Mouse (Mus musculus) intestine, embryonic 15.5 days (tissue): ENCODE results near the gene Top2b. TPM values are rescaled to one million over a fixed set of nuclear protein-coding genes. Genes with fewer than 3 reads are reported as not detected.

Source experiments
- ATAC-seq: fragments of 200-750 bp; cut with Nextera tagmentation; 2 replicates; pipeline ENCODE4 v1.8.0; 2017; ENCODE audit warnings: moderate TSS enrichment, moderate library complexity
- H3K27ac ChIP-seq: fragments of 300-500 bp; sonication (generic); 2 replicates; pipeline ENCODE4 v1.5.1; 2015; ENCODE audit warnings: mild to moderate bottlenecking, inconsistent platforms
- H3K27me3 ChIP-seq: fragments of 300-500 bp; sonication (generic); replicated peaks from 2 replicates; pipeline ENCODE4 v1.6.1; 2015; ENCODE audit warnings: inconsistent platforms
- H3K36me3 ChIP-seq: fragments of 300-500 bp; sonication (generic); 2 replicates; pipeline ENCODE4 v1.6.1; 2015; ENCODE audit warnings: inconsistent platforms
- H3K4me1 ChIP-seq: fragments of 300-500 bp; sonication (generic); replicated peaks from 2 replicates; pipeline ENCODE4 v1.6.1; 2015; ENCODE audit warnings: inconsistent platforms
- H3K4me2 ChIP-seq: fragments of 300-500 bp; sonication (generic); replicated peaks from 2 replicates; pipeline ENCODE4 v1.6.1; 2015; ENCODE audit warnings: mild to moderate bottlenecking, inconsistent platforms
- H3K4me3 ChIP-seq: fragments of 300-500 bp; sonication (generic); replicated peaks from 2 replicates; pipeline ENCODE4 v1.5.1; 2015; ENCODE audit warnings: inconsistent platforms
- H3K9ac ChIP-seq: fragments of 300-500 bp; sonication (generic); 2 replicates; pipeline ENCODE4 v1.6.1; 2015; ENCODE audit warnings: inconsistent platforms
- H3K9me3 ChIP-seq: fragments of 300-500 bp; sonication (generic); 2 replicates; pipeline ENCODE4 v1.6.1; 2016; ENCODE audit warnings: inconsistent platforms
- whole genome bisulfite sequencing: fragments of 180-500 bp; shearing (Covaris S2); methylation state at CpG from one replicate; pipeline ENCODE4 v1.1.7; 2015; 5-methylcytosine and 5-hydroxymethylcytosine counted together
- polyA plus RNA-seq: library from polyadenylated mRNA; unstranded; fragments of >200 nt; fragmentation: Nextera tagmentation; extraction: Ambion mirVana; gene quantifications from 2 replicates; pipeline ENCODE4 v1.2.1, GENCODE M21; 2015

Gene Top2b
- polyA plus RNA-seq, 1 experiment from 2014 or later = 43.3 TPM

GRCm38 (mm10) chr14:16364161-16364831 is 683 bp upstream of the Top2b start:
- no peaks in the 10 kb centered on the region for H3K9me3 ChIP-seq
- peak; percentile 73 for ATAC-seq

GRCm38 (mm10) chr14:16365362-16366173 is 589 bp downstream of the Top2b start:
- peak; percentile 73 for ATAC-seq
- Histone ChIP-seq H3K36me3 (0 out of 2 replicates have a peak, but pooled peaks cover 2% of the 10 kb centered on the region), H3K4me3 (peak overlapping the region; percentile 97), H3K27me3 (no peaks in the 10 kb centered on the region), H3K27ac (peak overlapping the region; percentile 98), H3K4me1 (peaks cover 8% of the 10 kb centered on the region; the same call in 1 of the 2 replicates), H3K9ac (peak overlapping the region; percentile 99), H3K9me3 (no peaks in the 10 kb centered on the region), H3K4me2 (peak overlapping the region; percentile 68)
- under 1% methylated on average over 87 of the region's 87 CpGs for WGBS

More at GRCm38 (mm10) chr14:16364161-16364831, 683 bp upstream of the Top2b start:
- peak overlapping the region; percentile 96 for H3K27ac ChIP-seq
- H3K36me3 ChIP-seq = no peaks in the 10 kb centered on the region
- H3K4me3 ChIP-seq = peak overlapping the region; percentile 97
- WGBS = under 1% methylated on average over 25 of the region's 32 CpGs
- H3K27me3 ChIP-seq = no peaks in the 10 kb centered on the region
- H3K4me2 ChIP-seq = peak overlapping the region; percentile 82
- peaks cover 8% of the 10 kb centered on the region; the same call in 1 of the 2 replicates for H3K4me1 ChIP-seq
- H3K9ac ChIP-seq = peak overlapping the region; percentile 62

- Histone ChIP-seq H3K27me3 (no peaks in the 10 kb centered on the region), H3K9me3 (no peaks in the 10 kb centered on the region), H3K4me1 (peaks cover 8% of the 10 kb centered on the region; the same call in 1 of the 2 replicates), H3K4me3 (peak overlapping the region; percentile 97), H3K9ac (peak overlapping the region; percentile 99), H3K27ac (peak overlapping the region; percentile 98), H3K4me2 (peak overlapping the region; percentile 68), H3K36me3 (0 out of 2 replicates have a peak, but pooled peaks cover 3% of the 10 kb centered on the region)
- WGBS = 5% methylated on average over 16 of the region's 16 CpGs
- peak; percentile 29 for ATAC-seq
Observed at GRCm38 (mm10) chr14:16366174-16366889, 1.4 kb downstream of the Top2b start.

GRCm38 (mm10) chr14:16366986-16367385 is 2.0 kb downstream of the Top2b start:
- Histone ChIP-seq H3K4me3 (peak overlapping the region; percentile 97), H3K36me3 (0 out of 2 replicates have a peak, but pooled peaks cover 3% of the 10 kb centered on the region), H3K27ac (no peak overlapping the region), H3K4me2 (peak overlapping the region; percentile 68), H3K9ac (no peak overlapping the region), H3K4me1 (peaks cover 8% of the 10 kb centered on the region; the same call in 1 of the 2 replicates), H3K9me3 (no peaks in the 10 kb centered on the region), H3K27me3 (no peaks in the 10 kb centered on the region)
- ATAC-seq = no peak
- WGBS = 43% methylated on average over 2 of the region's 2 CpGs

GRCm38 (mm10) chr14:16372761-16373160 is 7.8 kb downstream of the Top2b start:
- Histone ChIP-seq H3K4me3 (no peak overlapping the region), H3K4me2 (no peak overlapping the region), H3K9me3 (no peaks in the 10 kb centered on the region), H3K4me1 (no peaks in the 10 kb centered on the region), H3K9ac (no peak overlapping the region), H3K36me3 (0 out of 2 replicates have a peak, but pooled peaks cover 3% of the 10 kb centered on the region), H3K27ac (no peak overlapping the region), H3K27me3 (no peaks in the 10 kb centered on the region)
- ATAC-seq = no peak

GRCm38 (mm10) chr14:16373190-16373589 is 8.2 kb downstream of the Top2b start:
- Histone ChIP-seq H3K27me3 (no peaks in the 10 kb centered on the region), H3K9ac (no peak overlapping the region), H3K4me3 (no peak overlapping the region), H3K36me3 (0 out of 2 replicates have a peak, but pooled peaks cover 3% of the 10 kb centered on the region), H3K4me1 (no peaks in the 10 kb centered on the region), H3K4me2 (no peak overlapping the region), H3K27ac (no peak overlapping the region), H3K9me3 (no peaks in the 10 kb centered on the region)
- no peak for ATAC-seq

GRCm38 (mm10) chr14:16379917-16380570 is 15.1 kb downstream of the Top2b start:
- Histone ChIP-seq H3K4me1 (0 out of 2 replicates have a peak, but pooled peaks cover 2% of the 10 kb centered on the region), H3K9ac (no peak overlapping the region), H3K27ac (no peak overlapping the region), H3K27me3 (no peaks in the 10 kb centered on the region), H3K4me2 (no peak overlapping the region), H3K4me3 (no peak overlapping the region), H3K9me3 (no peaks in the 10 kb centered on the region), H3K36me3 (no peaks in the 10 kb centered on the region)
- 13% methylated on average over 2 of the region's 2 CpGs for WGBS
- peak; percentile 90 for ATAC-seq

- Histone ChIP-seq H3K9me3 (no peaks in the 10 kb centered on the region), H3K4me3 (no peak overlapping the region), H3K36me3 (no peaks in the 10 kb centered on the region), H3K4me2 (no peak overlapping the region), H3K4me1 (0 out of 2 replicates have a peak, but pooled peaks cover 2% of the 10 kb centered on the region), H3K27me3 (no peaks in the 10 kb centered on the region), H3K27ac (no peak overlapping the region), H3K9ac (no peak overlapping the region)
- ATAC-seq = peak; percentile 45; the same call in 1 of the 2 replicates
- WGBS = 65% methylated on average over 1 of the region's 1 CpGs
Observed at GRCm38 (mm10) chr14:16384783-16385182, 19.8 kb downstream of the Top2b start.

GRCm38 (mm10) chr14:16405187-16405586 is 40.2 kb downstream of the Top2b start:
- H3K4me3 ChIP-seq = no peak overlapping the region
- H3K4me2 ChIP-seq = no peak overlapping the region
- H3K9ac ChIP-seq = no peak overlapping the region
- 90% methylated on average over 4 of the region's 4 CpGs for WGBS
- H3K36me3 ChIP-seq = 0 out of 2 replicates have a peak, but pooled peaks cover 3% of the 10 kb centered on the region
- ATAC-seq = no peak
- H3K9me3 ChIP-seq = no peaks in the 10 kb centered on the region
- H3K4me1 ChIP-seq = no peaks in the 10 kb centered on the region
- H3K27ac ChIP-seq = no peak overlapping the region
- H3K27me3 ChIP-seq = no peaks in the 10 kb centered on the region

- no peaks in the 10 kb centered on the region for H3K4me1 ChIP-seq
- H3K27ac ChIP-seq = no peak overlapping the region
- no peak overlapping the region for H3K4me3 ChIP-seq
- no peak overlapping the region for H3K4me2 ChIP-seq
- no peak for ATAC-seq
- peaks cover 3% of the 10 kb centered on the region; the same call in 1 of the 2 replicates for H3K36me3 ChIP-seq
- H3K9me3 ChIP-seq = no peaks in the 10 kb centered on the region
- 77% methylated on average over 4 of the region's 4 CpGs for WGBS
- no peaks in the 10 kb centered on the region for H3K27me3 ChIP-seq
- H3K9ac ChIP-seq = no peak overlapping the region
Observed at GRCm38 (mm10) chr14:16414163-16414562, 49.2 kb downstream of the Top2b start.

- Histone ChIP-seq H3K4me2 (no peak overlapping the region), H3K36me3 (peaks cover 6% of the 10 kb centered on the region), H3K27me3 (no peaks in the 10 kb centered on the region), H3K9me3 (no peaks in the 10 kb centered on the region), H3K9ac (no peak overlapping the region), H3K4me1 (no peaks in the 10 kb centered on the region), H3K27ac (no peak overlapping the region), H3K4me3 (no peak overlapping the region)
- no peak for ATAC-seq
- 55% methylated on average over 4 of the region's 4 CpGs for WGBS
Observed at GRCm38 (mm10) chr14:16427569-16427968, 62.6 kb downstream of the Top2b start.
